Mouse (Mus musculus) bone marrow macrophage, adult 2 months (primary cell): Measurements from ENCODE around the gene Arhgap32. TPM values are rescaled to one million over a fixed set of nuclear protein-coding genes. Genes with fewer than 3 reads are reported as not detected.

Source experiments
- H3K27ac ChIP-seq: 2 replicates; pipeline ENCODE4 v1.5.1; 2012; ENCODE audit warnings: low read depth, low read length; ENCODE audit not compliant: insufficient read depth
- H3K4me1 ChIP-seq: 2 replicates; pipeline ENCODE4 v1.6.1; 2012; ENCODE audit warnings: low read length; ENCODE audit not compliant: control insufficient read depth, insufficient read depth
- H3K4me3 ChIP-seq: 2 replicates; pipeline ENCODE4 v1.5.1; 2012; ENCODE audit warnings: mild to moderate bottlenecking, low read length, moderate library complexity; ENCODE audit not compliant: insufficient read depth
- CTCF ChIP-seq: IDR thresholded peaks from 2 replicates; pipeline ENCODE4 v1.5.1; 2012; ENCODE audit warnings: low read depth, mild to moderate bottlenecking, low read length, moderate library complexity
- POLR2A ChIP-seq: IDR thresholded peaks from 2 replicates; pipeline ENCODE4 v1.6.1; 2012; ENCODE audit warnings: mild to moderate bottlenecking, low read depth, low read length, borderline replicate concordance
- polyA plus RNA-seq: library from polyadenylated mRNA; stranded (reverse); fragments of >200 nt; gene quantifications from 2 replicates; pipeline ENCODE4 v1.2.4, GENCODE M21; 2012; ENCODE audit not compliant: missing spikeins, insufficient read depth, insufficient read length

The Arhgap32 gene
- polyA plus RNA-seq, 1 experiment = 0.43 TPM

- Histone ChIP-seq H3K4me1 (no peaks in the 10 kb centered on the region), H3K27ac (no peak overlapping the region), H3K4me3 (no peak overlapping the region)
- no peak for TF ChIP-seq CTCF
- TF ChIP-seq POLR2A = no peak
These were observed 65.2 kb downstream of the Arhgap32 start for GRCm38 (mm10) chr9:32181170-32181569.

GRCm38 (mm10) chr9:32186489-32186888 is 70.6 kb downstream of the Arhgap32 start:
- no peak for TF ChIP-seq POLR2A
- no peak for TF ChIP-seq CTCF
- H3K27ac ChIP-seq = no peak overlapping the region
- no peak overlapping the region for H3K4me3 ChIP-seq
- H3K4me1 ChIP-seq = no peaks in the 10 kb centered on the region

- no peak overlapping the region for H3K4me3 ChIP-seq
- TF ChIP-seq CTCF (no peak), POLR2A (no peak)
- H3K27ac ChIP-seq = no peak overlapping the region
- no peaks in the 10 kb centered on the region for H3K4me1 ChIP-seq
These were observed 76.5 kb downstream of the Arhgap32 start for GRCm38 (mm10) chr9:32192295-32193073.

GRCm38 (mm10) chr9:32204450-32204990 is 88.6 kb downstream of the Arhgap32 start:
- H3K4me1 ChIP-seq = no peaks in the 10 kb centered on the region
- no peak overlapping the region for H3K27ac ChIP-seq
- TF ChIP-seq POLR2A = no peak
- no peak for TF ChIP-seq CTCF
- H3K4me3 ChIP-seq = no peak overlapping the region

GRCm38 (mm10) chr9:32207133-32207532 is 91.2 kb downstream of the Arhgap32 start:
- Histone ChIP-seq H3K27ac (no peak overlapping the region), H3K4me1 (no peaks in the 10 kb centered on the region), H3K4me3 (no peak overlapping the region)
- TF ChIP-seq CTCF = no peak
- no peak for TF ChIP-seq POLR2A

GRCm38 (mm10) chr9:32208071-32208470 is 92.1 kb downstream of the Arhgap32 start:
- TF ChIP-seq CTCF (no peak), POLR2A (no peak)
- no peak overlapping the region for H3K4me3 ChIP-seq
- no peaks in the 10 kb centered on the region for H3K4me1 ChIP-seq
- no peak overlapping the region for H3K27ac ChIP-seq

- no peaks in the 10 kb centered on the region for H3K4me1 ChIP-seq
- H3K27ac ChIP-seq = no peak overlapping the region
- no peak overlapping the region for H3K4me3 ChIP-seq
- TF ChIP-seq POLR2A = no peak
- no peak for TF ChIP-seq CTCF
These were observed 101.1 kb downstream of the Arhgap32 start for GRCm38 (mm10) chr9:32216820-32217567.

GRCm38 (mm10) chr9:32219400-32219799 is 103.5 kb downstream of the Arhgap32 start:
- no peak overlapping the region for H3K4me3 ChIP-seq
- H3K4me1 ChIP-seq = peaks cover 7% of the 10 kb centered on the region
- no peak overlapping the region for H3K27ac ChIP-seq
- TF ChIP-seq POLR2A = no peak

- Histone ChIP-seq H3K4me1 (peaks cover 7% of the 10 kb centered on the region), H3K27ac (no peak overlapping the region), H3K4me3 (no peak overlapping the region)
- TF ChIP-seq CTCF (no peak), POLR2A (no peak)
These were observed 106.2 kb downstream of the Arhgap32 start for GRCm38 (mm10) chr9:32222184-32222583.

- no peak for TF ChIP-seq CTCF
- TF ChIP-seq POLR2A = no peak
- H3K27ac ChIP-seq = no peak overlapping the region
These were observed 108.0 kb downstream of the Arhgap32 start for GRCm38 (mm10) chr9:32223739-32224529.

More at GRCm38 (mm10) chr9:32223739-32224529, 108.0 kb downstream of the Arhgap32 start:
- Histone ChIP-seq H3K4me3 (no peak overlapping the region), H3K4me1 (peaks cover 7% of the 10 kb centered on the region)
